In genomic region chr9:28289696-28290330, GRCm38 (mm10) we compare ENCODE assay signal across 9 mouse cellular contexts.
DNase-seq lines count a peak whose midpoint lies in the region; ATAC-seq lines count a peak whose summit lies in the region.
"Had no signal": no experiment of that assay in that cellular context is flagged by ENCODE, and none has a peak within 500 bp of the region (broad histone marks: within the 10 kb centered on the region; RNA-seq: fewer than 3 reads in every experiment).

No protein-coding gene starts in this region.

- H3K9ac ChIP-seq in hindbrain, embryonic 11.5 days (ENCODE audit: low read depth, low read length), result no peak overlapping the region
- H3K9ac ChIP-seq: liver, embryonic 12.5 days had no signal

- H3K9me3 ChIP-seq in limb, embryonic 10.5 days (replicated peaks), result no peaks in the 10 kb centered on the region
- peaks cover 5% of the 10 kb centered on the region; the same call in 1 of the 2 replicates for H3K9me3 ChIP-seq in hindbrain, embryonic 11.5 days (ENCODE audit: control insufficient read depth, low read length)
- H3K9me3 ChIP-seq: liver, embryonic 12.5 days had no signal

- H3K4me3 ChIP-seq in limb, embryonic 10.5 days, result no peak overlapping the region
- H3K4me3 ChIP-seq in hindbrain, embryonic 11.5 days (ENCODE audit: low read depth, low read length), result no peak overlapping the region
- H3K4me3 ChIP-seq: liver, embryonic 12.5 days had no signal

- H3K27ac ChIP-seq in limb, embryonic 10.5 days, result no peak overlapping the region
- H3K27ac ChIP-seq in hindbrain, embryonic 11.5 days (ENCODE audit: low read depth, low read length), result no peak overlapping the region
- H3K27ac ChIP-seq: liver, embryonic 12.5 days had no signal

- H3K4me1 ChIP-seq in limb, embryonic 10.5 days, result peaks cover 9% of the 10 kb centered on the region; the same call in 1 of the 2 replicates
- H3K4me1 ChIP-seq in hindbrain, embryonic 11.5 days (replicated peaks; ENCODE audit: control insufficient read depth, insufficient read depth, low read length), result no peaks in the 10 kb centered on the region
- H3K4me1 ChIP-seq: liver, embryonic 12.5 days had no signal

- H3K36me3 ChIP-seq in limb, embryonic 10.5 days, result no peaks in the 10 kb centered on the region
- no peaks in the 10 kb centered on the region for H3K36me3 ChIP-seq in hindbrain, embryonic 11.5 days (ENCODE audit: control insufficient read depth, insufficient read depth, low read length)
- H3K36me3 ChIP-seq: liver, embryonic 12.5 days had no signal

- no peaks in the 10 kb centered on the region; the same call in 1 of the 2 replicates for H3K27me3 ChIP-seq in limb, embryonic 10.5 days (ENCODE audit: low read depth, poor library complexity, severe bottlenecking)
- no peaks in the 10 kb centered on the region for H3K27me3 ChIP-seq in hindbrain, embryonic 11.5 days (ENCODE audit: control insufficient read depth, insufficient read depth, low read length)
- H3K27me3 ChIP-seq: liver, embryonic 12.5 days had no signal

- 76% methylated on average over 1 of the region's 1 CpGs for WGBS in limb, embryonic 10.5 days
- 58% methylated on average over 1 of the region's 1 CpGs for WGBS in hindbrain, embryonic 11.5 days

- ATAC-seq in hindbrain, embryonic 11.5 days (ENCODE audit: low FRiP score), result no peak
- ATAC-seq: liver, embryonic 12.5 days had no signal

- DNase-seq in left cerebral cortex, postnatal 25 days (ENCODE audit: low spot score in 2 of 2), result peak; percentile 12 to 62
- DNase-seq in left cerebral cortex, postnatal 10 days (ENCODE audit: extremely low spot score in 1 of 2, low spot score in 2 of 2), result no peak
- DNase-seq in adrenal gland, adult 8-10 months, result peak; percentile 86
- DNase-seq in cerebellum, postnatal 10 days, result peak; percentile 82
- peak; percentile 3 for DNase-seq in lung, postnatal 10 days
- DNase-seq in limb, embryonic 10.5 days (ENCODE audit: low spot score), result no peak
- no peak for DNase-seq in hindbrain, embryonic 11.5 days (ENCODE audit: low spot score)
- DNase-seq in thymus, postnatal 36 days, result no peak

- H3K4me2 ChIP-seq in hindbrain, embryonic 11.5 days (replicated peaks; ENCODE audit: low read depth, low read length), result no peak overlapping the region
- H3K4me2 ChIP-seq: liver, embryonic 12.5 days had no signal

- intact Hi-C loops in left cerebral cortex, postnatal 25 days (cut with DNase I), result no loop called here
- intact Hi-C loops in left cerebral cortex, postnatal 10 days (cut with DNase I), result no loop called here

Comparison
In these comparisons a context has a peak if more than half of its experiments do, and no peak if none do; other contexts are left out.
1. DNase-seq: peak in left cerebral cortex, postnatal 25 days (2 of 2), adrenal gland, adult 8-10 months (single experiment), cerebellum, postnatal 10 days (2 of 2) and lung, postnatal 10 days (single experiment); none in left cerebral cortex, postnatal 10 days (0 of 2), limb, embryonic 10.5 days (single experiment), hindbrain, embryonic 11.5 days (single experiment) and thymus, postnatal 36 days (0 of 2).